Mouse (Mus musculus) G1E (cell line): ENCODE measurements around the gene Nars2. TPM values are rescaled to one million over a fixed set of nuclear protein-coding genes. Genes with fewer than 3 reads are reported as not detected.

Source experiments
- ATAC-seq: 2 replicates; pipeline ENCODE4 v1.8.0; 2016; ENCODE audit warnings: mild to moderate bottlenecking; ENCODE audit not compliant: insufficient number of reproducible peaks, poor library complexity, low FRiP score, severe bottlenecking; ENCODE audit errors: extremely low read depth
- DNase-seq: peaks from one replicate; pipeline ENCODE4 v3.0.0; 2012; ENCODE audit warnings: low spot score
- H3K27me3 ChIP-seq: 2 replicates; pipeline ENCODE4 v1.6.1; 2012; ENCODE audit warnings: mild to moderate bottlenecking, low read length, inconsistent platforms; ENCODE audit not compliant: insufficient read depth
- H3K36me3 ChIP-seq: replicated peaks from 2 replicates; pipeline ENCODE3; 2012; ENCODE audit warnings: mild to moderate bottlenecking, inconsistent platforms
- H3K4me1 ChIP-seq: 2 replicates; pipeline ENCODE4 v1.6.1; 2012; ENCODE audit warnings: low read depth, low read length, inconsistent platforms, mixed read lengths; ENCODE audit not compliant: insufficient read depth
- H3K4me3 ChIP-seq: 2 replicates; pipeline ENCODE4 v1.5.1; 2012; ENCODE audit warnings: low read depth, mild to moderate bottlenecking, inconsistent platforms, low read length, moderate library complexity, mixed read lengths
- H3K9me3 ChIP-seq: replicated peaks from 2 replicates; pipeline ENCODE4 v1.6.1; 2012; ENCODE audit warnings: inconsistent platforms
- CTCF ChIP-seq: IDR thresholded peaks from 2 replicates; pipeline ENCODE4 v1.5.1; 2012; ENCODE audit warnings: low read depth, low read length, inconsistent platforms, mixed read lengths
- GATA1 ChIP-seq: IDR thresholded peaks from 2 replicates; pipeline ENCODE4 v1.6.1; 2012; ENCODE audit warnings: borderline replicate concordance, low read length, inconsistent platforms, mixed read lengths
- GATA2 ChIP-seq: IDR thresholded peaks from 2 replicates; pipeline ENCODE4 v1.6.1; 2012; ENCODE audit warnings: low read depth, low read length, inconsistent platforms, borderline replicate concordance
- POLR2AphosphoS5 ChIP-seq: IDR thresholded peaks from 2 replicates; pipeline ENCODE4 v1.6.1; 2012; ENCODE audit warnings: low read depth, low read length, inconsistent platforms; ENCODE audit not compliant: insufficient replicate concordance
- TAL1 ChIP-seq: conservative IDR thresholded peaks from 2 replicates; pipeline ENCODE4 v1.6.1; 2012; ENCODE audit warnings: low read depth, low read length, inconsistent platforms, mixed read lengths
- polyA plus RNA-seq: library from polyadenylated mRNA; stranded (reverse); fragments of >175 nt; gene quantifications from 2 replicates; pipeline ENCODE4 v1.2.3, GENCODE M21; 2012
- total RNA-seq, 2 experiments: library from RNA; stranded (forward) in 1 of 2; stranded (reverse) in 1 of 2; fragments of 200-1000 nt in 1 of 2; fragments of >200 nt in 1 of 2; fragmentation: Nextera tagmentation in 1 of 2; gene quantifications; 2 replicates each; pipeline ENCODE4 v1.2.3; 2014 to 2017

The Nars2 gene
- total and polyA plus RNA-seq, 3 experiments = 9.8 to 45.6 (median 24.4) TPM

DNA sequence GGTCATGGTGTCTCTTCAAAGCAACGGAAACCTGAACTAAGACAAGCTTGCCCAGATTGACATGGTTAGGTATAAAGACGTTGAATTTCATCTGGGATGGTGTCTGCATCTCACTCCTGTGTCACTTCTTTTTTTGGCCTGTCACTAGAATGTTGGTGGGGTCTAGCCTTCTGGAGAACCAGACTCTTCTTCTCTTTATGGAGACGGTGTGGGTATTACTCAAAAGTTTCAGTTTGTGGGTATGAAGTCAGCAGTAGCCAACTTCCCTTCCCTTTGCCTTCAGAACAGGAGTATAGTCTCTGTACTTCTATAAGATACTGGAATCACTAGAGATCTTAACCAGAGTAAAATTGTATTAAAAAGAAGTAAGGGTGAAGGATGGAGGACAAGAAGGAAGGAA is 156.8 kb downstream of the Nars2 start:
- ATAC-seq = no peak
- H3K9me3 ChIP-seq = no peaks in the 10 kb centered on the region
- H3K27me3 ChIP-seq = no peaks in the 10 kb centered on the region
- DNase-seq = no peak
- H3K36me3 ChIP-seq = peaks cover 25% of the 10 kb centered on the region
- TF ChIP-seq TAL1 (no peak), CTCF (no peak), POLR2AphosphoS5 (no peak), GATA2 (no peak), GATA1 (no peak)
- no peak overlapping the region for H3K4me3 ChIP-seq
- H3K4me1 ChIP-seq = peaks cover 39% of the 10 kb centered on the region

Other genes starting within 250 kb of the Nars2 start
- gene Gab2, start 130.1 kb downstream of the Nars2 start, total RNA-seq (2014; fragmentation: Nextera tagmentation) = 80.3 and 88.6 TPM in 2 replicates
- gene Gab2, start 130.1 kb downstream of the Nars2 start, total RNA-seq (2017) = 17.2 and 22.7 TPM in 2 replicates
- gene Gab2, start 130.1 kb downstream of the Nars2 start, polyA plus RNA-seq = 7.9 and 13.2 TPM in 2 replicates